Mouse (Mus musculus): ENCODE data around the gene Grin3a. TPM values are rescaled to one million over a fixed set of nuclear protein-coding genes. Genes with fewer than 3 reads are reported as not detected.

The Grin3a gene
- total RNA-seq (2014; rRNA removed): under 0.01 TPM in 1 of 2 replicates, not detected in the other
- polyA plus RNA-seq (2012; rRNA removed): not detected in 2 replicates

GRCm38 (mm10) chr4:49845612-49845985 lies at the start of gene Grin3a:
TSS of gene Grin3a (minus strand) at chr4:49845744.
- no peak for TF ChIP-seq POLR2A (IDR thresholded peaks at IDR 0.05; ENCODE audit: extremely low read depth, insufficient read depth, low read length)
- TF ChIP-seq CTCF (IDR thresholded peaks at IDR 0.05; ENCODE audit: low read depth, low read length): no peak
- no peaks in the 10 kb centered on the region for H3K79me2 ChIP-seq (ENCODE audit: control insufficient read depth, insufficient read depth, low read length)
- no peak within 1 kb of the TSS for H3K9ac ChIP-seq (ENCODE audit: low read depth, low read length)
- no peak within 1 kb of the TSS for H3K27ac ChIP-seq (replicated peaks; ENCODE audit: insufficient read depth, low read depth, low read length)
- no peak within 1 kb of the TSS for H3K4me3 ChIP-seq (ENCODE audit: insufficient read depth, low read depth, low read length)
- no peaks in the 10 kb centered on the region for H3K4me1 ChIP-seq (ENCODE audit: control insufficient read depth, insufficient read depth, low read length)
- no peak for DNase-seq (ENCODE audit: extremely low read depth, low read depth, low spot score)
- whole genome bisulfite sequencing: 1% methylated on average over 25 of the region's 25 CpGs
- H3K27me3 ChIP-seq (ENCODE audit: control insufficient read depth, insufficient read depth, low read length): peaks cover 10% of the 10 kb centered on the region
- H3K36me3 ChIP-seq (ENCODE audit: control insufficient read depth, insufficient read depth, low read length): no peaks in the 10 kb centered on the region

GRCm38 (mm10) chr4:49891835-49892301 lies 46.3 kb upstream of the Grin3a start:
- Histone ChIP-seq H3K9ac (ENCODE audit: low read depth, low read length) (no peak overlapping the region), H3K36me3 (ENCODE audit: control insufficient read depth, insufficient read depth, low read length) (no peaks in the 10 kb centered on the region), H3K4me3 (ENCODE audit: insufficient read depth, low read depth, low read length) (no peak overlapping the region), H3K4me1 (ENCODE audit: control insufficient read depth, insufficient read depth, low read length) (no peaks in the 10 kb centered on the region), H3K27ac (replicated peaks; ENCODE audit: insufficient read depth, low read depth, low read length) (no peak overlapping the region), H3K27me3 (ENCODE audit: control insufficient read depth, insufficient read depth, low read length) (no peaks in the 10 kb centered on the region), H3K79me2 (ENCODE audit: control insufficient read depth, insufficient read depth, low read length) (no peaks in the 10 kb centered on the region)
- 27% methylated on average over 4 of the region's 4 CpGs for WGBS
- no peak for TF ChIP-seq CTCF (IDR thresholded peaks at IDR 0.05; ENCODE audit: low read depth, low read length)
- no peak for TF ChIP-seq POLR2A (IDR thresholded peaks at IDR 0.05; ENCODE audit: extremely low read depth, insufficient read depth, low read length)
- DNase-seq (ENCODE audit: extremely low read depth, low read depth, low spot score): no peak

GRCm38 (mm10) chr4:49877084-49877483 lies 31.5 kb upstream of the Grin3a start:
- no peak for TF ChIP-seq POLR2A (IDR thresholded peaks at IDR 0.05; ENCODE audit: extremely low read depth, insufficient read depth, low read length)
- no peak for TF ChIP-seq CTCF (IDR thresholded peaks at IDR 0.05; ENCODE audit: low read depth, low read length)

GRCm38 (mm10) chr4:49860611-49861010 lies 15.1 kb upstream of the Grin3a start:
- no peak overlapping the region for H3K4me3 ChIP-seq (ENCODE audit: insufficient read depth, low read depth, low read length)
- TF ChIP-seq CTCF (IDR thresholded peaks at IDR 0.05; ENCODE audit: low read depth, low read length) (no peak), POLR2A (IDR thresholded peaks at IDR 0.05; ENCODE audit: extremely low read depth, insufficient read depth, low read length) (no peak)
- WGBS: 86% methylated on average over 2 of the region's 2 CpGs
- H3K27me3 ChIP-seq (ENCODE audit: control insufficient read depth, insufficient read depth, low read length): no peaks in the 10 kb centered on the region
- no peaks in the 10 kb centered on the region for H3K4me1 ChIP-seq (ENCODE audit: control insufficient read depth, insufficient read depth, low read length)
- DNase-seq (ENCODE audit: extremely low read depth, low read depth, low spot score): no peak
- no peaks in the 10 kb centered on the region for H3K36me3 ChIP-seq (ENCODE audit: control insufficient read depth, insufficient read depth, low read length)
- no peak overlapping the region for H3K9ac ChIP-seq (ENCODE audit: low read depth, low read length)
- H3K27ac ChIP-seq (replicated peaks; ENCODE audit: insufficient read depth, low read depth, low read length): no peak overlapping the region
- no peaks in the 10 kb centered on the region for H3K79me2 ChIP-seq (ENCODE audit: control insufficient read depth, insufficient read depth, low read length)

More at GRCm38 (mm10) chr4:49877084-49877483, 31.5 kb upstream of the Grin3a start:
- H3K36me3 ChIP-seq (ENCODE audit: control insufficient read depth, insufficient read depth, low read length): no peaks in the 10 kb centered on the region
- no peaks in the 10 kb centered on the region for H3K79me2 ChIP-seq (ENCODE audit: control insufficient read depth, insufficient read depth, low read length)
- no peak overlapping the region for H3K4me3 ChIP-seq (ENCODE audit: insufficient read depth, low read depth, low read length)
- DNase-seq (ENCODE audit: extremely low read depth, low read depth, low spot score): no peak
- WGBS: 70% methylated on average over 3 of the region's 3 CpGs
- no peaks in the 10 kb centered on the region for H3K4me1 ChIP-seq (ENCODE audit: control insufficient read depth, insufficient read depth, low read length)
- H3K27ac ChIP-seq (replicated peaks; ENCODE audit: insufficient read depth, low read depth, low read length): no peak overlapping the region
- no peaks in the 10 kb centered on the region for H3K27me3 ChIP-seq (ENCODE audit: control insufficient read depth, insufficient read depth, low read length)
- no peak overlapping the region for H3K9ac ChIP-seq (ENCODE audit: low read depth, low read length)

- TF ChIP-seq CTCF (IDR thresholded peaks at IDR 0.05; ENCODE audit: low read depth, low read length) (no peak), POLR2A (IDR thresholded peaks at IDR 0.05; ENCODE audit: extremely low read depth, insufficient read depth, low read length) (no peak)
- no peak overlapping the region for H3K4me3 ChIP-seq (ENCODE audit: insufficient read depth, low read depth, low read length)
- no peaks in the 10 kb centered on the region for H3K4me1 ChIP-seq (ENCODE audit: control insufficient read depth, insufficient read depth, low read length)
- DNase-seq (ENCODE audit: extremely low read depth, low read depth, low spot score): no peak
- H3K79me2 ChIP-seq (ENCODE audit: control insufficient read depth, insufficient read depth, low read length): no peaks in the 10 kb centered on the region
- H3K27ac ChIP-seq (replicated peaks; ENCODE audit: insufficient read depth, low read depth, low read length): no peak overlapping the region
- H3K36me3 ChIP-seq (ENCODE audit: control insufficient read depth, insufficient read depth, low read length): no peaks in the 10 kb centered on the region
- H3K9ac ChIP-seq (ENCODE audit: low read depth, low read length): no peak overlapping the region
- H3K27me3 ChIP-seq (ENCODE audit: control insufficient read depth, insufficient read depth, low read length): peaks cover 10% of the 10 kb centered on the region
- 2% methylated on average over 63 of the region's 63 CpGs for WGBS
These were observed 524 bp downstream of the Grin3a start for GRCm38 (mm10) chr4:49844828-49845611.

GRCm38 (mm10) chr4:49844274-49844827 lies 1.2 kb downstream of the Grin3a start:
- H3K36me3 ChIP-seq (ENCODE audit: control insufficient read depth, insufficient read depth, low read length): no peaks in the 10 kb centered on the region
- no peaks in the 10 kb centered on the region for H3K79me2 ChIP-seq (ENCODE audit: control insufficient read depth, insufficient read depth, low read length)
- peaks cover 10% of the 10 kb centered on the region for H3K27me3 ChIP-seq (ENCODE audit: control insufficient read depth, insufficient read depth, low read length)
- H3K4me1 ChIP-seq (ENCODE audit: control insufficient read depth, insufficient read depth, low read length): no peaks in the 10 kb centered on the region
- DNase-seq (ENCODE audit: extremely low read depth, low read depth, low spot score): no peak
- TF ChIP-seq POLR2A (IDR thresholded peaks at IDR 0.05; ENCODE audit: extremely low read depth, insufficient read depth, low read length): no peak
- TF ChIP-seq CTCF (IDR thresholded peaks at IDR 0.05; ENCODE audit: low read depth, low read length): no peak
- no peak overlapping the region for H3K9ac ChIP-seq (ENCODE audit: low read depth, low read length)
- H3K27ac ChIP-seq (replicated peaks; ENCODE audit: insufficient read depth, low read depth, low read length): no peak overlapping the region
- no peak overlapping the region for H3K4me3 ChIP-seq (ENCODE audit: insufficient read depth, low read depth, low read length)
- 3% methylated on average over 33 of the region's 33 CpGs for WGBS
